Mouse (Mus musculus) c-Kit-positive CD71-positive TER-119-positive erythroid progenitor cells, embryonic 14.5 days (primary cell): Measurements from ENCODE around the gene Slc16a6.

Experiments used
- DNase-seq: peaks from one replicate; pipeline ENCODE4 v3.0.0-alpha.2; 2013; ENCODE audit warnings: low spot score

The Slc16a6 gene

DNA sequence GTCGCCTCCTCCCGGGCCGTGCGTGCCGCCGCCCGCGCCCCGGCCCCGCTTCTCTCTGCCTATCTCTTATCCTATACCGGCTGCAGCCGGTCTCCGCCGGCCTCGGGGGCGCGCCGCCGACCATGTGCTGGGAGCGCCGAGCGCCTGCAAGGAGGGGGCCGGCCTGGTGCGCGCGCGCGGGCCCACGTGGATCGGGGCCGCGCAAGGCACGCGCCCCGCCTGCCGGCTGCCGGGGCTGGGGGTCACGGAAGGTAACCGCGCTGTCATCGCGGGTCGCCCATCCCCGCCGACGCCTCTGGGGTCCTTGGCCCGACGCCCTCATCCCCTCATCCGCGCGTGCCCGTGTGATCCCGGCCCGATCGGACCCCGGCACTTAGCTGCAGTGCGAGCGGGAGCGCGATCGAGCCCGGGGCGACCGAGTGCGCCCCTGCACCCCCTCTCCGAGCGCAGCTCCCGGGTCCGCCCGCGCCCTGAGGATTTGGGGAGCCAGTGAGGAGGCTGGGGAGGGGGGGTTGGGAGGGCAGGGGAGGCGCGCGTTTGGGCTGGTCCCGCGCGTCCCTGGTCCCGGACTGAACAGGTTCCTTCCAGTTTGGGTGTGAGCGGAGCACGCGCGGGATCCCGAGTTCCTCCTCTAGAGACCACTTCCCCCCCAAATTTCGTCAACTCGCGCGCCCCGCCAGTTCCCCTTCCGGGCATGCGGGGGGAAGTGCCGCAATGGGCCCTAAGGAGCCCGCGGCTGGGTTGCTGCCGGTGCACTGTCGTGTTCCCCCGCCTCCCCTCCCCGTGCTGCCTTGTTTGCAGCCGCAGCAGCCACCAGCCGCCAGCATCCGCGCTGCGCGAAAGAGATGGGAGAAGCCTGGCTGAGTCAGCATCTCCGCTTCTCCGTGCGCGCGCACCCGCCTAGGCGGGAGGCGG lies at the start of gene Slc16a6, which contains the start of gene Arsg:
Gene Slc16a6 (minus strand): TSS at position 428 of the 915 bp plus-strand sequence.
Gene Arsg (plus strand): TSS at position 204 of the 915 bp plus-strand sequence.
- DNase-seq, result peak; percentile 91

DNA sequence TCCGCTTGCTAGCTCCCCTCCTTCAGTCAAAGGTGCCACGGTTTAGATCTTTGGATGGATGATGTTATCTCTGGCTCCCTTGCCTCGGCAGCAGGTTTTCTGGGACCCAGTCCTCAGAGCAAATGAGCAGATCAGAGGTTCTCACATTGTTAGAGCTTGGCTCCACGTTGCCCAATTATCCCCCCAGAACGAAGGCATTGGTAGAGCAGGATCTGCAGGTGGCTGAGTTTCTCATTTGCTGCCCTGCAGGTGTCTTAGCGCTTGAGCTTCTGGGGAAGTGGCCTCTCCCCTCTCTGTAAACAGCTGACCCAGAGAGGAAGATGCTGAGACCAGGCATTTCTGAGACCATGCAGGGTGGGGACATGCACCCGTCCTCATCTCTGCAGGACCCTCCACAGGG lies 47.6 kb upstream of the Slc16a6 start:
- no peak for DNase-seq

DNA sequence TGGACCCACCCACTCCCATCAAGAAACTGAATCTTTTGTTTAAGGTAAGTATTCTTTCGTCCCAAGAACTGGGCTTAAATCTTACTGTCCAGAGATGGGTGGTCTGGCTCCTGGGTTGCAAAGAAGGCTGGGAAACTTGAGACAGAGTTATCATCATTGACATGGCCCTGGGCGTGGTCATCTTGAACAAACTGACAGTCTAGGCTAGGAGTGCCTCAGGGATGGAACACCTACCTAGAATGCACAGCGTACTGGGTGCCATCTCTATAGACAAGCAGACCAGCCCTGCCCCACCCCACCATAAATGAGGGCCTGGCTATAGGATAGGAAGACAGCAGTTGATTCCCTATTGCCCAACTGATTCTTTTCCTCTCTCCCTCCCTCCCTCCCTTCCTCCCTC lies 44.4 kb upstream of the Slc16a6 start:
- DNase-seq, result peak; percentile 57

DNA sequence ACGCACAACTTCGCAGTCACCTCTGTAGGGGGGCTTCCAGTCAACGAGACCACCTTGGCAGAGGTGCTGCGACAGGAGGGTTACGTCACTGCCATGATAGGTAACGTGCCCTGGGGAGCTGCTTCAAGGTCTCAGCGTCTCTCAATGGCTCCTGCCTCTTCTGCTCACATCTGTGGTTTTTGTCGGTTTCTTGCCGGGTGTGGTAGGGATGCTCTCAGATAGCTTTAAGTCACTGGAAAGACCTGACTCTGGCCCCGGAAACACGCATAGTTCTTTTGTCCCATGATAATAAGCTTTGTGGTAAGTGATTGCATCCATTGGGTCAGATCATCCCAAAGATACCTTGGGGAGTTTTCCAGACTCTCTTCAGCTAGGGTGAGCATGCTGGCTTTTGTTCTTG lies 43.9 kb upstream of the Slc16a6 start:
- DNase-seq, result no peak

DNA sequence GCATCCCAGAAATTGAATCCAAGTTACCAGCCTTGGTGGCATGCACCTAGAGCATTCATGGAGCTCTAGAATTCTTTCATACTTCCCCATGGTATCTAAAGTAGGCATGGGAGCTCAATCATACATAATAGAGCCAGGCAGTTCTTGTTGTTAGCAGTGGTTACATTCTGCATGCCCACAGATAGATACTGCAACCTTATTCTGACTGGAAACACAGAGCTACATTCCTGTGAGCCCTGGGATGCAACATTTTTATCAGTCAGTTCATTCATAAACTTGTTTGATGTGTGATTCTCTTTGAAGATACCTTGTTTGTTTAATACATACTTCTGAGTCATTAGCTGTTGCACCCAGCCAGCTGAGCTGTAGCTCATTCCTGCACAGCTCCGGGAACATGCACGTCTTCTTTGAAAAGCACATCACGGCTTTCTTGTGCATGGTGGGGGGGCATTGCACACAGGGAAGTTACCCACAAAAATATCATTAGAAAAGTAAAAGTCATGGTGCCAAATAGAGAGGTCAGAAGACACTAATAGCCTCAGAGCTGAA lies 40.7 kb upstream of the Slc16a6 start:
- DNase-seq, result no peak

DNA sequence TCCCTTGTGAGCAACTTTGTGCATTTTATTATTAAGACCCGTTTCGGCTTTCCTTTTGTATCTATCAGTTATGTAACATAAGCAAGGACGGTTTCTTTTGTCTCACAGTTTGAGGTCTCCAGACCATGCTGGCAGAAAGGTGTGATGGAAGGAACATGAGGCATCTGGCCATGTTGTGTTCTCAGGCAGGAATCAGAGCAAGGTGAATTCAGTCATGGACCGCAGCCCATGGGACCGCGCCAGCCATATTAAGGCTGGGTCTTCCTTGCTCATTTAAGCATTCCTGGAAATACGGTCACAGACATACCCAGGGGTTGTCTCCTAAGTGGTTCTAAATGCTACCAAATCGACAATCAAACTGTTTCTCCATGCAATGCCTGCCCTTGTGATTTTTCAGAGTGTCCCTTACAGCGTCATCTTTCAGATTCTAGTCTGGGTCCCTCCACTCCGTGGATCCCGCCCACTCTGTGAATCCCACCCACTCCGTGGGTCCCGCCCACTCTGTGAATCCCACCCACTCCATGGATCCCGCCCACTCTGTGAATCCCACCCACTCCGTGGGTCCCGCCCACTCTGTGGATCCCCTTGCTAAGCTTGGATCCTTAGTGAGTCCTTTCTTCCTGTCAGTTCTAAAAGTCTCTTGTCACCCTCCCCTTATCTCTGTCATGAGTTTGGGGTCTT lies 39.7 kb upstream of the Slc16a6 start:
- no peak for DNase-seq

DNA sequence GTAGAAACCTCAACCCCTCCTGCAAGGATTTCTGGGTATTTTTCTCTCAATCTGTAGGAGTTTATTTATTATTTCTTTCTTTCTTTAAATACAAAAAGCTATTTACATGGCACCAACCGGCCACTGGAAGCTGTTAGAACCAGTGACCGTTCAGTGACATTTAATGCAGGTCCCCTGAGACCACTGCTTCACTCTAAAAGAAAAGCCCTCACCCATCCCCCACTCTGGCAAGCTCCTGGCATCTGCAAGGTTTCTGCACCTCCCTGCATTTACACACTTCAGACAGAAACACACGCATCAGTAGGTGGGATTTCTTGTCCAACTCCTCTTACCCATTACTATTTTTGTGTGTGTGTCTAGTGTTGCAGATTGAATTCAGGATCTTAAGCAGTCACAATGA lies 33.7 kb upstream of the Slc16a6 start:
- no peak for DNase-seq

DNA sequence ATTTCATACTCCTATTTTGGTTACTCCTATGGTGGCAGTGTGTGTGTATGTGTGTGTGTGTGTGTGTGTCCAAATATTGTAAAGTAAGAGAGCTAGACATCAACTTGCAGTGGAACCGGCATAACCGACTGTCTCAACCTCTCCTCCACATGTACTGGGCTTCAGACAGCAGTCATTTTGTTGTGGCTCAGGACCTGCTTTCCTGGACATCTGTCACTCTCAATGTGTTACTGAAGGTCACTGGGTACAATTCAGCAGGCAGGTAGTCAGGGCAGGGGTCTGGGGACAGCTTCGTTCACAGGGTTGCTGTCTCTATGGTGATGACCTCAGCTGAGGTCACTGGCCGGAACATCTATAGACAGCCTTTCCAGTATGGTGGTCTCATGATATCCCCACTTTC lies 32.4 kb upstream of the Slc16a6 start:
- no peak for DNase-seq

DNA sequence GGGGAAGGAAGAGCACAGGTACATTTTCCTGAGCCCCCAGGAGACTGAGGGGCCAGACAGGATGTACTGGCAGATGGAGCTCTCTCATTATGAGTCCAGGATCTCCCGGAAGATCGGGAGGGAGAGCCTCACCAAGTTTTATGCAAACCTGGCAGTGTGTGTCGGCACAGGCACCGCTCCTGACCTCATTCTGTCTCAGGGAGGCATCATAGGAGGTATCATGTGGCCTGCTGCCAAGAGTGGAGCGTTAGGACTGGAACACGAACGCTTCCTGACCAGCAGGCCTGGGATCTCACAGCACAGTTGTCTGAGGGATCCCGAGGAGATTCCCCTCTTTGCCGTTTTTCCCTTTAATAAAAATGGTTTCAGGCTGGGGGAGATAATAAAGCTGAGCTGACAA lies 31.6 kb upstream of the Slc16a6 start:
- no peak for DNase-seq

DNA sequence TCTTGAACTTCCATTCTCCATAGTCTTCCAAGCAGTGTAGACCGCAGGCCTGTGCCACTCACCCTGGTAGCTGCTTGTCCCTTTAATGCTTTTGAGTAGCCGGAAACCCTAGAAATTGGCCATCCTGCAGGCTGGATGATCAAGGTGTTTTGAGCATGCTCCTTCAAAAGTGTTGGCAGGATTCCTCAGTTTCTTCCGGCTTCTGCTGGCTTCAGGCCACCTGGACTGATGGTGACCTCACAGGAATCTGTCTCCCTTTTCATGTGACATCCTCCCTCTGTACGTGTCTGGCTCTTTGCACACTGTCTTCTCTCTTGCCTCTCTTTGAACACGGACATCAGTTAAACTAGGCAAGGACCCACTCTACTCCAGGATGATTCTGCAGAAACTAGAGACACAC lies 26.8 kb upstream of the Slc16a6 start:
- DNase-seq, result no peak

DNA sequence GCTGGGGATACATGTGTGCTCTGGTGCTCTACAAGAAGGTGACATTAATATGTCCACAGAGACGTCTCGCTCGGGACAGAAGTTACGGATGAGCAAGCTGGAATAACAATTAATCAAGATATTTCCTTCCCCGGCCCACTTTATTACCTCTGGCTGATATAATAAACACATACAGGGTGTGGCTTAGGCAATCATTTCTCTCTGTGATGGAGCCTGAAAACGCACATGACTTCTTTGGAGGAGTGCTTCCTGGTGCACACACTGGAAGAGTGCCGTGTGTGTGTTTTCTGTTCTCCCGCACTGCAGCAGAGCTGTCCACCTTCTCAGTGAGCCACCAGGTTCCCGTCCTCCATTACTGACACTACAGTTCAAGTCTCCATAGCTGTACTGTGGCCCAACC lies 24.6 kb upstream of the Slc16a6 start:
- DNase-seq, result no peak

DNA sequence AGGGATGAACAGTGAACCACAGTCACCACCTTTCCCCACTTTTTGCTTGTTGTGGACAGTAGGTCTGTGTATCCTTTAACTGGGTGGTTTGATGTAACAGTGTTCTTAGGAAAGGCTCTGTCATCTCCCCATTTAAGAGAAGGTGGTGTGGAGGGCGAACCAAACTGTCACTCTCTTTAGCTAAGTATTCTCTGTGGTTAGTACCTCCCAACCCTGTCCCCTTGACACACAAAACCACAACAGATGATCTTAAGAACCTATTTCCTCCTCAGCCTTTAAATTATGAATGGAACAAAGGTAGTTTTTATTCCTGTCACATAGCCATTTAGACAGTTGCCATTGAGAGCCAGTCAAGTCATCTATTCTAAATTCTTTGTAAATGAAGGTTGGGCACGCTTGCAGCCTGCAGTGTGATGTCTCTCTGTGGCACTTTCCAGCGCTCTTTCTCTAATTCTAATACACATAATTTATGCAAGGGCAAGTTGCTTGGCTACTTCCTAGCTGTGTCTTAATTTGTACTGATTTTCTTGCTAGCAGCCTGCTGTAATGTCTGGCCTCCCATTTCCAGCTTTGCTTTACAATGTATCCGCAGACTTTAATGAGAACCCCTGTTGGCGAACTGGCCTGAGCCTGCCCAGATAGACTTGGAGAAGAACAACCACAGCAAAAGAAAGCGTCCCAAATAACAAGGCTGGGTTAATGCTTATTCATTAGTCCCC lies 23.8 kb upstream of the Slc16a6 start:
- DNase-seq, result no peak

DNA sequence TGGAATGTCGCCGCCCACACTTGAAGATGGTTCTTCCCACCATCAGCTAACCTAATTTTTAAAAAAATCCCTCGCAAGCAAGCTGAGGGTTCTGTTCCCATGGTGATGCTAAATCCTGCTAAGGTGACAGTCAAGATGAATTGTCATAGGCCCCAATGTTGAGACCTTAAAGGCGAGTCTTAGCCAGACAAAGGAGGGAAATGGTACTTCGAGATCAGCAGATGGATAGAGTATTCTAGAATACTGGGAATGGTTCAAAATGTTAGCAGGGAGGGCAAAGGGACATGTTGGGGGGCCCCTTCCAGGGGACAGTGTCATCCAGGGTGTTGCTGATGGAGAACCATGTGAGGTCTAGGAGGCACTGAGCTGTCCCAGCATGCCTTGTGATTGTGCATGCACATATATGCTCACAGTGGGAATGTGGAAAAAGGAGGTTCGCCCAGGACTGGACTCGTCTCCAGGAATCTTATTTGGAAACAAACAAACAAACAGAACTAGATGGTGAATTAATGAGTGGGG lies 23.1 kb upstream of the Slc16a6 start:
- DNase-seq, result no peak

DNA sequence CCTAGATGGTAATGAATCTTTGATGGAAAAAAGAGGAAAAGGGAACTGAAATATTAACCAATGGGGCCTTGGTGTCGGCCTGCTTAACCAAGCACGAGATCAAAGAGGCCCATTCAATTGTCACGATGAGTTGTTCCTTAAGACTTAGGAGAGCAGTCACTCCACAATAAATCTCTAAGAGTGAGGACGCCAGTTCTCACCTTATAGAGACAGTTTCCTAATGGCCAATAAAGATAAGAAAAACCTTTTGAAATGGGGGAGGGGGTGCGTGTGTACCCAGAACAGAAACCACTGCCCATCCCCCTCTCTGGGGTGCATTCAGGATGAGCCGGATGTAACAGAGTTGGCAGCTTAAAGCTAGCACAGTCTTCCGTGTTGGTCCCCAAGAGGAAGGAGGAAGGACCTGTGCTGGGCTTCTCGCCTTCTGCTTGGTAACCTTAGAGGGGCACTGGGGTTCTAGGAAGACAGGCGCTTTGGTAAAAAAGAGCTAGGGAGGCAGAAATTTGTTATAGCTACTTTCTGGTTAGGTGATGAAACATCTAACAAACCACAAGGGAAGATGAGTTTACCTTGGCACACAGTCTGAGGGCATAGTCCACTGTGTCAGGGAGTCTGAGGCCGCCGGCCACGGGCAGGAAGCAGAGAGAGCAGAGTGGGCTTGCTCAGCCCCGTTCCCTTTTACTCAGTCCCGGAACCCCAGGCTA lies 22.5 kb upstream of the Slc16a6 start:
- DNase-seq, result no peak

DNA sequence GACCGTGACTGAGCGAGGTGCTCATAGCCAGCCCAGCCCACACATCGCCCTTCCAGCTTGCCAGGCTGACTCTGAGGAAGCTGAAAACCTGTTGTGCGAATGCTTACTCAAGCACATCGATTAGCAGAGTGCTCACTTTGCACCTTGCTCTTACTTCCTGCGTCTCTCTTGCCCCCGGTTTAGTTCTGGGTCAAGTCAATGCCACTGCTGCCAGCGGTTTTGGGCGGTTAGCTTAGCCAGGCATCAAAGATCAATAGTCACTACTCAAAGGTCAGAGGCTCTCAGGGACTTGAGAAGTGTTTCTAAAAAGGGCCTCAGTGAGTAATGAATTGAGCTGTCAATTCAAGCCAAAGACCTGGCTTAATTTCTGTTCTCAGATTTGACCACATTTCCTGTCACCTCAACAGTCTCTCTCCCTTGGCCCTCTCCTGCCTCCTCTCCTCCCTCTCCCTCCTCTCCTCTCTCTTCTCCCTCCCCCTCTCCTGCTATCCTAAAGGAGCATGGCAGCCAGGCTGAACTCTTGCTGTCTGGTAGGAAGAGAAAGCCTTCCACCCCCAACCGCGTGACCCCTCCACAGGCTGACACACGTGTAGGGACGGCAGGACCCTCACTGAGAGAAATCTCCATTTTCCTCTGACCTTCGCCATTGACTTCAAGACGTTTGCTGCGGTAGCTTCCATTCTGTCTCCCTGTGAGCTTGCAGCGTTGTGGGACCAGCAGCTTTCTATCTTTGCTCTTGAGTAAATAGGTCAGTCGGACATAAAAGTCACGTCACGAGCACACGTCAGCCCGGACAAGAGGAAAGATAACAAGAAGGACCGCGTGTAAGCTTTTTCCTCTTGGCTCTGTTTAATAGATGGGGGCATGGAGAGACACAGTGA lies 21.7 kb upstream of the Slc16a6 start:
- no peak for DNase-seq

DNA sequence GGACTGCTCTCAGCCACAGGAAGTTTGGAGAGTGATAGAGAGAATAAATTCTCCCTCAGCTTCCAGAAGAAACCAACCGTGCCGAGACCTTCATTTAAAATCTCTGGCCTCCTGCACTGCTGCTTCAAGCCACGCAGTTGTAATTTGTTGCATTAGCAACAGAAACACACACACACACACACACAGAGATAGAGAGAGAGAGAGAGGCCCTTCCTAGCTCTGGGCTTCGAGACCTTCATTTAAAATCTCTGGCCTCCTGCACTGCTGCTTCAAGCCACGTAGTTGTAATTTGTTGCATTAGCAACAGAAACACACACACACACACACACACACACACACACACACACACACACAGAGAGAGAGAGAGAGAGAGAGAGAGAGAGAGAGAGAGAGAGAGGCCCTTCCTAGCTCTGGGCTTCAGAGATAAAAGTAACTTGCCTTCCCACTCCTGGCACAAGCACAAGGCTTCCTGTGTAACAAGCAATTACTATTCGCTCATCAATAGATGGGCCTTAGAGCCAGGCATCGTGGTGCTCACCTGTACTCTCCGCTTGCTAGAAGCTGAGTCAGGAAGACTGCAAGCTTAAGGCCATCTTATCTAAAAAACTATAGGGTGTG lies 19.6 kb upstream of the Slc16a6 start:
- peak; percentile 40 for DNase-seq

DNA sequence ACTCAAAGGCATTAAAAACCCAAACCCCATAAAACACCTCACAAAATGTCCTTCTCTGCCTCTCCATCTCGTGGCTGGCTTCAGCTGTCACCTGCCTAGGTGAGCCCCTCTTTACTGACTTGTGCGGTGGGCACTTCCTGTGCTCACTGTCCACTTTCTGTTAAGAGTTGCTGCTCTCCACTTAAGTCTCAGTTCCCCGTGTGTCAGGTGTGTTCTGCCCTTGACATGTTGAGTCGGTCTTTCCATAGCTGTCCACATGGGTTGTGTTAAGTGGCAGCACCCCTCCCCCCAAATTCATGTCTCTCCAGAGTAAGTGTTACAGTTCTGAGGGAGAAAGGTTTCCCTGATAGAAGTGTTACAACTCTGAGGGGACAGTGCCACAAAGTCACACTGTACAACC lies 18.4 kb upstream of the Slc16a6 start:
- no peak for DNase-seq

DNA sequence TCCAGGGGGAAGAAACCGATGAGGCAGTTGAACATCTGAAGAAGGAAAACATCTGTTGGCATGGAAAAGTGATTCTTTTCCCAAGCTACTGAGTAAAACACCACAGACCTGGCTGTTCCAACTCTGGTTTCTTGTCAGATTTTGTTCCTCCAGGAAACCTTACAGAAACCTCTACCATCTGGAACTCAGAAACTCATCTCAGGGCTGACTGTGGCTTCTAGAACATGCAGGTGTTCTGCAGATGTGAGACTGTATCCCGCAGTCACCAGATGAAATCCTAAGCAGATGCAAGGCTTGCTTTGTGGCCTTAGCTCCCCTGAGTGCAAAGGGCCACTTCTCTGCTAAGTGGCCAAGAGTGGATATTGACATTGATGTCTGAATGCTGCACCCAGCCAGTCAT lies 16.4 kb upstream of the Slc16a6 start:
- no peak for DNase-seq

DNA sequence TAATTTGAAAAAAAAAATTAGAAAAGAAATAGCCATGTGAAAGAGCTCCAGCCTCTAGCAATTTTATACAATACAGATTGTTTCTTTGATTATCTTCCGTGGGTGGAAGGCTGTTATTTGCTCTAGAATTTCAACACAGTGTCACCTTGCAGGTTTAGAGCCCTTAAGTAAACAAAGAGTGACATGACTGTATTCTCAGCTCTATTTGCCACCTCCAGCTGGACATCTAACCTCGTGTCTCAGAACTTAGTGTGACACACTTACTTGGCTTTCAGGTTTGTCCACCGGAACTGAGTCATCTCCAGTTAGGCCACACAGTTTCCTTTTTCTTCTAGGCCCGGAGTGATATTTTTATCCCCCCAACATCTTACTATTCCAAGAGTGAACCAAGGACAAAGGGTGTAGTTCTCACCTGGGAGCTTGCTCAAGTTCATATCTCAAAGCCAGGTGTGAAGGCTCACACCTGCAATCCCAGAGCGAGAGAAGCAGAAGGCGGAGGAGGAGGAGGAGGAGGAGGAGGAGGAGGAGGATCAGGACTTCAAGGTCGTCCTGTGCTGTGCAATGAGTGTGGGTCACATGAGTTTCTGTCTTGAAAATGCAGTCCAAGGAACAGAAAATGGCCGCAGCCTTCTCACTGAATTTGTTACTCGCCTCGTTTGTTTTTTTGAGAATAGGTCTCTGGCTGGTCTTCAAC lies 14.7 kb upstream of the Slc16a6 start:
- DNase-seq, result no peak
